Mouse (Mus musculus): Measurements from ENCODE around the gene Crygd.

Crygd gene

GRCm38 (mm10) chr1:65043433-65043832, 19.8 kb downstream of the Crygd start:
- DNase-seq (ENCODE audit: low spot score in 2 of 2), result no peak

DNA sequence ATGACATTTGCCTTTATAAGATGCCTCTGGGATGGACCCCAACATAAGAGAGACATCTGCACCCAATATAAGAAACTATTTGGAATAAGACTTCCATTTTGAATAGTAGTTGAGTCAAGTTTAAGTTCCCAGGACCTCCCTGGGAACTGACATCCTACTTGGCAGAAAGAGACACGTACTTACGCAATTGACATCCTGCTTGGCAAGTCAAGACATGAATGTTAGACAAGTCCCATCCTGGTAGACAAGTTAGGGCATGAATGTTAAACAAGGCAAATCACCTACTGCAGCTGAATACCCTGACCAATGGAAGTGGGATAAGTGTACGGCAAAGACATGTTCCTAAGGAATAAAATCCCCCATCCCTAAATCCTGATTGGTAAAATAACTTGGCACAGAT, 21.4 kb downstream of the Crygd start:
- DNase-seq (ENCODE audit: low spot score in 2 of 2), result no peak

GRCm38 (mm10) chr1:65040806-65041205, 22.4 kb downstream of the Crygd start:
- no peak for DNase-seq (ENCODE audit: low spot score in 2 of 2)

GRCm38 (mm10) chr1:65039679-65040078, 23.6 kb downstream of the Crygd start:
- DNase-seq (ENCODE audit: low spot score in 2 of 2), result no peak

- DNase-seq (ENCODE audit: low spot score in 2 of 2), result no peak
Observed at GRCm38 (mm10) chr1:65037542-65037941, 25.7 kb downstream of the Crygd start.

DNA sequence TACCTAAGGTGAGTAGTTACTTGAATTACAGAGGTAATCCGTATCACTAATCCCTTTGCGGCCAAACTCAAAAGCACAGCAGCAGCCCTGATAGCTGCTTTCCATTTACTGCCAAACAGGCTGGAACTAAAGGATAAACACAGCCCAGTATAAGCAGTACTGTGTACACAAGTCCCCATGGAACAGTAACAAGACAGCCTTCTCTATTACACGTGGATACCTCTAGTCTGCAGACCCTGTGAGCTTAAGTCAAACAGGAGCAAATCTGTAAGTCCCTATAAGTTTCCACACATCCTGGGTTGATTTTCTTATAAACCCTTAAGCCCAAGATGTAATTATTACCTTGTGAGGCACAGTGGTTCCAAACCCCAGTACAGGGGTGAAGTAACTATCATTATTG, 27.7 kb downstream of the Crygd start:
- DNase-seq (ENCODE audit: low spot score in 2 of 2), result no peak

GRCm38 (mm10) chr1:65032641-65033040, 30.6 kb downstream of the Crygd start, which contains the start of gene Akr1cl:
Gene Akr1cl (minus strand): TSS chr1:65032759.
- DNase-seq (ENCODE audit: low spot score in 2 of 2), result no peak

- DNase-seq (ENCODE audit: low spot score in 2 of 2), result no peak
Observed at GRCm38 (mm10) chr1:65028206-65028605, 35.0 kb downstream of the Crygd start.

- no peak for DNase-seq (ENCODE audit: low spot score in 2 of 2)
Observed at GRCm38 (mm10) chr1:65012726-65013125, 50.5 kb downstream of the Crygd start.

Measured in right cerebral cortex, adult 2 months (tissue).